Mouse (Mus musculus): ENCODE results near the gene Gm47791. TPM values are rescaled to one million over a fixed set of nuclear protein-coding genes. Genes with fewer than 3 reads are reported as not detected.

Gene Gm47791
- not detected in 2 replicates for polyA plus RNA-seq (2015; fragmentation: Nextera tagmentation; extraction: Ambion mirVana)

GRCm38 (mm10) chr1:82771022-82771586 lies at the start of gene Gm47791:
Gm47791 (minus strand) TSS chr1:82771243.
- ATAC-seq (ENCODE audit: insufficient number of reproducible peaks, low FRiP score, low TSS enrichment, low read depth): no peak
- H3K27me3 ChIP-seq: no peaks in the 10 kb centered on the region

GRCm38 (mm10) chr1:82820626-82821186 lies 49.7 kb upstream of the Gm47791 start:
- 69% methylated on average over 3 of the region's 3 CpGs for WGBS
- Histone ChIP-seq H3K9ac (no peak overlapping the region), H3K4me2 (no peak overlapping the region), H3K27ac (no peak overlapping the region), H3K9me3 (no peaks in the 10 kb centered on the region), H3K4me1 (peaks cover 7% of the 10 kb centered on the region; the same call in 1 of the 2 replicates), H3K4me3 (no peak overlapping the region), H3K27me3 (no peaks in the 10 kb centered on the region), H3K36me3 (no peaks in the 10 kb centered on the region)
- ATAC-seq (ENCODE audit: insufficient number of reproducible peaks, low FRiP score, low TSS enrichment, low read depth): no peak

More at GRCm38 (mm10) chr1:82771022-82771586, at the start of gene Gm47791:
- H3K4me3 ChIP-seq: no peak within 1 kb of the TSS
- H3K9ac ChIP-seq: no peak within 1 kb of the TSS
- WGBS: 88% methylated on average over 14 of the region's 15 CpGs
- no peaks in the 10 kb centered on the region for H3K4me1 ChIP-seq
- H3K27ac ChIP-seq: no peak within 1 kb of the TSS
- no peak within 1 kb of the TSS for H3K4me2 ChIP-seq
- no peaks in the 10 kb centered on the region for H3K9me3 ChIP-seq
- H3K36me3 ChIP-seq: no peaks in the 10 kb centered on the region

- H3K27ac ChIP-seq: no peak overlapping the region
- no peak for ATAC-seq (ENCODE audit: insufficient number of reproducible peaks, low FRiP score, low TSS enrichment, low read depth)
- 35% methylated on average over 15 of the region's 15 CpGs for WGBS
- H3K4me1 ChIP-seq: peaks cover 7% of the 10 kb centered on the region; the same call in 1 of the 2 replicates
- no peak overlapping the region for H3K4me3 ChIP-seq
- H3K9me3 ChIP-seq: no peaks in the 10 kb centered on the region
- H3K4me2 ChIP-seq: no peak overlapping the region
- no peaks in the 10 kb centered on the region for H3K27me3 ChIP-seq
- no peaks in the 10 kb centered on the region for H3K36me3 ChIP-seq
- no peak overlapping the region for H3K9ac ChIP-seq
These were observed 49.1 kb upstream of the Gm47791 start for GRCm38 (mm10) chr1:82820179-82820578.

- no peak overlapping the region for H3K9ac ChIP-seq
- H3K27ac ChIP-seq: no peak overlapping the region
- no peaks in the 10 kb centered on the region for H3K36me3 ChIP-seq
- peaks cover 7% of the 10 kb centered on the region; the same call in 1 of the 2 replicates for H3K4me1 ChIP-seq
- no peak for ATAC-seq (ENCODE audit: insufficient number of reproducible peaks, low FRiP score, low TSS enrichment, low read depth)
- WGBS: 43% methylated on average over 10 of the region's 10 CpGs
- no peaks in the 10 kb centered on the region for H3K27me3 ChIP-seq
- no peaks in the 10 kb centered on the region for H3K9me3 ChIP-seq
- no peak overlapping the region for H3K4me2 ChIP-seq
- H3K4me3 ChIP-seq: no peak overlapping the region
These were observed 48.3 kb upstream of the Gm47791 start for GRCm38 (mm10) chr1:82819366-82819765.

- Histone ChIP-seq H3K9me3 (no peaks in the 10 kb centered on the region), H3K27ac (no peak overlapping the region), H3K36me3 (no peaks in the 10 kb centered on the region), H3K9ac (no peak overlapping the region), H3K4me2 (no peak overlapping the region), H3K4me1 (peaks cover 7% of the 10 kb centered on the region; the same call in 1 of the 2 replicates), H3K4me3 (no peak overlapping the region), H3K27me3 (no peaks in the 10 kb centered on the region)
- WGBS: 73% methylated on average over 17 of the region's 17 CpGs
- no peak for ATAC-seq (ENCODE audit: insufficient number of reproducible peaks, low FRiP score, low TSS enrichment, low read depth)
These were observed 45.1 kb upstream of the Gm47791 start for GRCm38 (mm10) chr1:82815941-82816716.

- 66% methylated on average over 1 of the region's 1 CpGs for WGBS
- no peak for ATAC-seq (ENCODE audit: insufficient number of reproducible peaks, low FRiP score, low TSS enrichment, low read depth)
- Histone ChIP-seq H3K27ac (no peak overlapping the region), H3K4me2 (no peak overlapping the region), H3K4me3 (no peak overlapping the region), H3K36me3 (no peaks in the 10 kb centered on the region), H3K9ac (no peak overlapping the region), H3K9me3 (no peaks in the 10 kb centered on the region), H3K27me3 (no peaks in the 10 kb centered on the region), H3K4me1 (peaks cover 6% of the 10 kb centered on the region; the same call in 1 of the 2 replicates)
These were observed 40.7 kb upstream of the Gm47791 start for GRCm38 (mm10) chr1:82811766-82812165.

GRCm38 (mm10) chr1:82808564-82808963 lies 37.5 kb upstream of the Gm47791 start:
- H3K27ac ChIP-seq: peak overlapping the region; percentile 73
- H3K9me3 ChIP-seq: no peaks in the 10 kb centered on the region
- H3K4me3 ChIP-seq: no peak overlapping the region
- no peak for ATAC-seq (ENCODE audit: insufficient number of reproducible peaks, low FRiP score, low TSS enrichment, low read depth)
- H3K9ac ChIP-seq: no peak overlapping the region
- no peak overlapping the region for H3K4me2 ChIP-seq
- H3K4me1 ChIP-seq: peaks cover 6% of the 10 kb centered on the region; the same call in 1 of the 2 replicates
- 32% methylated on average over 3 of the region's 3 CpGs for WGBS
- H3K27me3 ChIP-seq: no peaks in the 10 kb centered on the region
- no peaks in the 10 kb centered on the region for H3K36me3 ChIP-seq

- Histone ChIP-seq H3K4me1 (peaks cover 6% of the 10 kb centered on the region; the same call in 1 of the 2 replicates), H3K27ac (no peak overlapping the region), H3K4me2 (no peak overlapping the region), H3K4me3 (no peak overlapping the region), H3K27me3 (no peaks in the 10 kb centered on the region), H3K9ac (no peak overlapping the region), H3K9me3 (no peaks in the 10 kb centered on the region), H3K36me3 (no peaks in the 10 kb centered on the region)
- ATAC-seq (ENCODE audit: insufficient number of reproducible peaks, low FRiP score, low TSS enrichment, low read depth): no peak
- 77% methylated on average over 7 of the region's 7 CpGs for WGBS
These were observed 36.2 kb upstream of the Gm47791 start for GRCm38 (mm10) chr1:82807206-82807605.

- no peak for ATAC-seq (ENCODE audit: insufficient number of reproducible peaks, low FRiP score, low TSS enrichment, low read depth)
These were observed 35.3 kb upstream of the Gm47791 start for GRCm38 (mm10) chr1:82806391-82806790.

GRCm38 (mm10) chr1:82804059-82804458 lies 33.0 kb upstream of the Gm47791 start:
- H3K4me3 ChIP-seq: no peak overlapping the region
- no peaks in the 10 kb centered on the region for H3K27me3 ChIP-seq
- H3K4me1 ChIP-seq: peaks cover 8% of the 10 kb centered on the region; the same call in 1 of the 2 replicates
- no peak for ATAC-seq (ENCODE audit: insufficient number of reproducible peaks, low FRiP score, low TSS enrichment, low read depth)
- H3K27ac ChIP-seq: no peak overlapping the region
- no peaks in the 10 kb centered on the region for H3K9me3 ChIP-seq
- H3K9ac ChIP-seq: no peak overlapping the region
- 95% methylated on average over 1 of the region's 1 CpGs for WGBS
- no peak overlapping the region for H3K4me2 ChIP-seq
- no peaks in the 10 kb centered on the region for H3K36me3 ChIP-seq

More at GRCm38 (mm10) chr1:82806391-82806790, 35.3 kb upstream of the Gm47791 start:
- H3K27ac ChIP-seq: no peak overlapping the region
- peaks cover 7% of the 10 kb centered on the region; the same call in 1 of the 2 replicates for H3K4me1 ChIP-seq
- WGBS: 68% methylated on average over 8 of the region's 8 CpGs
- no peaks in the 10 kb centered on the region for H3K27me3 ChIP-seq
- H3K9me3 ChIP-seq: no peaks in the 10 kb centered on the region
- no peak overlapping the region for H3K9ac ChIP-seq
- H3K4me3 ChIP-seq: no peak overlapping the region
- no peak overlapping the region for H3K4me2 ChIP-seq
- H3K36me3 ChIP-seq: no peaks in the 10 kb centered on the region

GRCm38 (mm10) chr1:82803608-82804007 lies 32.6 kb upstream of the Gm47791 start:
- 76% methylated on average over 7 of the region's 7 CpGs for WGBS
- ATAC-seq (ENCODE audit: insufficient number of reproducible peaks, low FRiP score, low TSS enrichment, low read depth): no peak
- Histone ChIP-seq H3K9ac (no peak overlapping the region), H3K4me2 (no peak overlapping the region), H3K27me3 (no peaks in the 10 kb centered on the region), H3K9me3 (no peaks in the 10 kb centered on the region), H3K4me1 (0 out of 2 replicates have a peak, but pooled peaks cover 4% of the 10 kb centered on the region), H3K36me3 (no peaks in the 10 kb centered on the region), H3K4me3 (no peak overlapping the region), H3K27ac (no peak overlapping the region)

All from limb, embryonic 15.5 days (tissue).